Mouse (Mus musculus) effector memory CD4-positive, alpha-beta T cell, adult 5 months (primary cell): ENCODE results near the gene Ptcd2. TPM values are rescaled to one million over a fixed set of nuclear protein-coding genes. Genes with fewer than 3 reads are reported as not detected.

Source experiments
- polyA plus RNA-seq: library from polyadenylated mRNA; unstranded; fragments of 100-300 nt; shearing (Covaris generic); gene quantifications from one replicate; pipeline ENCODE4 v1.2.1, GENCODE M21; 2017

Ptcd2 gene
- 27.3 TPM for polyA plus RNA-seq

GRCm38 (mm10) chr13:99344599-99345575, at the start of gene Ptcd2, which contains the start of gene Mrps27:
TSS of gene Ptcd2 (minus strand) at chr13:99344705.
TSS of gene Mrps27 (plus strand) at chr13:99344786.

Other genes starting within 250 kb of the Ptcd2 start
- not detected for gene Zfp366, start 159.9 kb downstream of the Ptcd2 start, polyA plus RNA-seq
- gene Mrps27, start 81 bp upstream of the Ptcd2 start, polyA plus RNA-seq, result 14.0 TPM
- gene Map1b, start 171.8 kb upstream of the Ptcd2 start, polyA plus RNA-seq, result 1.5 TPM